Comparison of ENCODE assay signal across 10 mouse cellular contexts in genomic region chr1:137453446-137454208, GRCm38 (mm10).
DNase-seq lines count a peak whose midpoint lies in the region; ATAC-seq and TF ChIP-seq lines count a peak whose summit lies in the region.
"Had no signal": no experiment of that assay in that cellular context is flagged by ENCODE, and none has a peak within 500 bp of the region (broad histone marks: within the 10 kb centered on the region; RNA-seq: fewer than 3 reads in every experiment).

No protein-coding gene starts in this region.

- no peaks in the 10 kb centered on the region for H3K27me3 ChIP-seq in heart, postnatal 0 days (ENCODE audit: control insufficient read depth, insufficient read depth, low read length)
- H3K27me3 ChIP-seq in heart, adult 2 months (ENCODE audit: control insufficient read depth, insufficient read depth, low read length): no peaks in the 10 kb centered on the region
- no peaks in the 10 kb centered on the region for H3K27me3 ChIP-seq in hindbrain, embryonic 10.5 days (ENCODE audit: insufficient read depth, poor library complexity, severe bottlenecking)
- H3K27me3 ChIP-seq in midbrain, embryonic 13.5 days: no peaks in the 10 kb centered on the region
- H3K27me3 ChIP-seq: limb, embryonic 12.5 days had no signal

- no peaks in the 10 kb centered on the region for H3K36me3 ChIP-seq in heart, postnatal 0 days (replicated peaks; ENCODE audit: control insufficient read depth, insufficient read depth, low read length)
- H3K36me3 ChIP-seq in heart, adult 2 months (ENCODE audit: control insufficient read depth, insufficient read depth, low read length): no peaks in the 10 kb centered on the region
- no peaks in the 10 kb centered on the region for H3K36me3 ChIP-seq in hindbrain, embryonic 10.5 days
- no peaks in the 10 kb centered on the region for H3K36me3 ChIP-seq in midbrain, embryonic 13.5 days
- H3K36me3 ChIP-seq: limb, embryonic 12.5 days had no signal

- DNase-seq in heart, postnatal 0 days (ENCODE audit: low spot score): no peak
- no peak for DNase-seq in heart, adult 2 months
- DNase-seq in brain, embryonic 18.5 days (ENCODE audit: low read depth, low spot score): peak; percentile 14
- DNase-seq in hindbrain, embryonic 10.5 days (ENCODE audit: low spot score): peak; percentile 46
- no peak for DNase-seq in adrenal gland, adult 18-20 months (ENCODE audit: low spot score in 2 of 2)
- DNase-seq in heart, postnatal 36 days: no peak
- DNase-seq in thymus, postnatal 10 days (ENCODE audit: low spot score in 2 of 2): no peak

- peak overlapping the region; percentile 34; the same call in 1 of the 2 replicates for H3K27ac ChIP-seq in heart, postnatal 0 days (ENCODE audit: low read depth)
- H3K27ac ChIP-seq in heart, adult 2 months: no peak overlapping the region
- H3K27ac ChIP-seq in hindbrain, embryonic 10.5 days: peak overlapping the region; percentile 78
- peak overlapping the region; percentile 75 for H3K27ac ChIP-seq in midbrain, embryonic 13.5 days
- H3K27ac ChIP-seq: limb, embryonic 12.5 days had no signal

- no peak for TF ChIP-seq POLR2A in heart, adult 2 months (IDR thresholded peaks at IDR 0.05; ENCODE audit: insufficient read depth, low read depth, low read length)

- no peaks in the 10 kb centered on the region for H3K4me1 ChIP-seq in heart, postnatal 0 days (ENCODE audit: control insufficient read depth, insufficient read depth)
- H3K4me1 ChIP-seq in heart, adult 2 months (ENCODE audit: control insufficient read depth, insufficient read depth, low read length): peaks cover 2% of the 10 kb centered on the region; the same call in 1 of the 2 replicates
- H3K4me1 ChIP-seq in hindbrain, embryonic 10.5 days (replicated peaks): peaks cover 18% of the 10 kb centered on the region
- peaks cover 8% of the 10 kb centered on the region for H3K4me1 ChIP-seq in midbrain, embryonic 13.5 days (replicated peaks)
- H3K4me1 ChIP-seq: limb, embryonic 12.5 days had no signal

- no peak overlapping the region for H3K4me3 ChIP-seq in heart, postnatal 0 days (ENCODE audit: low read depth, low read length)
- H3K4me3 ChIP-seq in heart, adult 2 months: no peak overlapping the region
- no peak overlapping the region for H3K4me3 ChIP-seq in hindbrain, embryonic 10.5 days
- no peak overlapping the region for H3K4me3 ChIP-seq in midbrain, embryonic 13.5 days (replicated peaks)
- H3K4me3 ChIP-seq: limb, embryonic 12.5 days; myocyte had no signal

- no peak for TF ChIP-seq EP300 in heart, postnatal 0 days (IDR thresholded peaks at IDR 0.05; ENCODE audit: low read depth)
- TF ChIP-seq EP300 in heart, adult 2 months (IDR thresholded peaks at IDR 0.05; ENCODE audit: insufficient read depth, low read depth, low read length): no peak

- no peak for ATAC-seq in heart, postnatal 0 days (ENCODE audit: insufficient read depth, low read depth)
- peak; percentile 92 for ATAC-seq in midbrain, embryonic 13.5 days

- H3K79me2 ChIP-seq in heart, adult 2 months (replicated peaks; ENCODE audit: control insufficient read depth, insufficient read depth, low read length): no peaks in the 10 kb centered on the region

- WGBS in heart, postnatal 0 days: 61% methylated on average over 7 of the region's 7 CpGs
- WGBS in heart, adult 2 months: 51% methylated on average over 7 of the region's 7 CpGs
- 39% methylated on average over 7 of the region's 7 CpGs for WGBS in hindbrain, embryonic 10.5 days
- 26% methylated on average over 7 of the region's 7 CpGs for WGBS in midbrain, embryonic 13.5 days

- H3K9me3 ChIP-seq in heart, postnatal 0 days (replicated peaks; ENCODE audit: control insufficient read depth, low read length): no peaks in the 10 kb centered on the region
- no peaks in the 10 kb centered on the region for H3K9me3 ChIP-seq in hindbrain, embryonic 10.5 days
- H3K9me3 ChIP-seq in midbrain, embryonic 13.5 days: no peaks in the 10 kb centered on the region
- H3K9me3 ChIP-seq: limb, embryonic 12.5 days had no signal

- intact Hi-C loops in heart, adult 2 months (cut with DNase I): no loop called here
- intact Hi-C loops in heart, postnatal 36 days (cut with DNase I): no loop called here

- no peak overlapping the region for H3K4me2 ChIP-seq in heart, postnatal 0 days (ENCODE audit: low read depth, low read length)
- H3K4me2 ChIP-seq in midbrain, embryonic 13.5 days (replicated peaks): no peak overlapping the region
- H3K4me2 ChIP-seq: limb, embryonic 12.5 days had no signal

- H3K9ac ChIP-seq in heart, postnatal 0 days (replicated peaks; ENCODE audit: low read depth, low read length): no peak overlapping the region
- H3K9ac ChIP-seq in heart, adult 2 months (ENCODE audit: low read depth, low read length): no peak overlapping the region
- H3K9ac ChIP-seq in midbrain, embryonic 13.5 days (replicated peaks): no peak overlapping the region
- H3K9ac ChIP-seq: limb, embryonic 12.5 days had no signal

- no peak for TF ChIP-seq CTCF in heart, postnatal 0 days (IDR thresholded peaks at IDR 0.05; ENCODE audit: low read depth)
- no peak for TF ChIP-seq CTCF in heart, adult 2 months (IDR thresholded peaks at IDR 0.05)

Comparison
In these comparisons a context has a peak if more than half of its experiments do, and no peak if none do; other contexts are left out.
1. DNase-seq: peak in brain, embryonic 18.5 days (single experiment) and hindbrain, embryonic 10.5 days (single experiment); none in heart, postnatal 0 days (single experiment), heart, adult 2 months (0 of 2), adrenal gland, adult 18-20 months (0 of 2), heart, postnatal 36 days (0 of 2) and thymus, postnatal 10 days (0 of 2).